Mouse (Mus musculus) adrenal gland, postnatal 25 days (tissue): ENCODE measurements at regions not wholly inside any gene's neighbourhood (a gene's known extent, or its start where the extent isn't known, plus 50 kb on each side); places are given as distances from the start of the nearest gene placed in this dataset.

Experiments used
- DNase-seq: peaks from one replicate; pipeline ENCODE4 v3.0.0; 2021; ENCODE audit warnings: mixed read lengths

GRCm38 (mm10) chr8:49396519-49396918 is 552.8 kb upstream of the Tenm3 start:
- no peak for DNase-seq

- DNase-seq = no peak
Measured at GRCm38 (mm10) chr8:49395029-49395428, 551.3 kb upstream of the Tenm3 start.

- no peak for DNase-seq
Measured at GRCm38 (mm10) chr8:49389525-49389924, 545.8 kb upstream of the Tenm3 start.

- no peak for DNase-seq
Measured at GRCm38 (mm10) chr8:49387587-49387986, 543.8 kb upstream of the Tenm3 start.

GRCm38 (mm10) chr8:49372686-49373085 is 528.9 kb upstream of the Tenm3 start:
- DNase-seq = no peak

GRCm38 (mm10) chr8:49362682-49363081 is 518.9 kb upstream of the Tenm3 start:
- DNase-seq = no peak

- no peak for DNase-seq
Measured at GRCm38 (mm10) chr8:49361443-49361842, 517.7 kb upstream of the Tenm3 start.

- no peak for DNase-seq
Measured at GRCm38 (mm10) chr8:49360121-49360520, 516.4 kb upstream of the Tenm3 start.

- no peak for DNase-seq
Measured at GRCm38 (mm10) chr8:49359671-49360070, 515.9 kb upstream of the Tenm3 start.

GRCm38 (mm10) chr8:49348602-49349001 is 504.9 kb upstream of the Tenm3 start:
- no peak for DNase-seq

- no peak for DNase-seq
Measured at GRCm38 (mm10) chr8:49338716-49339115, 495.0 kb upstream of the Tenm3 start.

GRCm38 (mm10) chr8:49326980-49327379 is 483.2 kb upstream of the Tenm3 start:
- DNase-seq = no peak

- DNase-seq = no peak
Measured at GRCm38 (mm10) chr8:49321404-49321803, 477.7 kb upstream of the Tenm3 start.

- no peak for DNase-seq
Measured at GRCm38 (mm10) chr8:49313483-49314278, 469.9 kb upstream of the Tenm3 start.

- no peak for DNase-seq
Measured at GRCm38 (mm10) chr8:49312816-49313215, 469.1 kb upstream of the Tenm3 start.

GRCm38 (mm10) chr8:49282401-49282800 is 438.6 kb upstream of the Tenm3 start:
- no peak for DNase-seq

- no peak for DNase-seq
Measured at GRCm38 (mm10) chr8:49281254-49281653, 437.5 kb upstream of the Tenm3 start.

GRCm38 (mm10) chr8:49274031-49274430 is 430.3 kb upstream of the Tenm3 start:
- no peak for DNase-seq

- no peak for DNase-seq
Measured at GRCm38 (mm10) chr8:49273109-49273508, 429.4 kb upstream of the Tenm3 start.

- no peak for DNase-seq
Measured at GRCm38 (mm10) chr8:49263416-49263815, 419.7 kb upstream of the Tenm3 start.

- DNase-seq = no peak
Measured at GRCm38 (mm10) chr8:49262797-49263196, 419.0 kb upstream of the Tenm3 start.

GRCm38 (mm10) chr8:49255954-49256353 is 412.2 kb upstream of the Tenm3 start:
- DNase-seq = no peak

- no peak for DNase-seq
Measured at GRCm38 (mm10) chr8:49254311-49254828, 410.6 kb upstream of the Tenm3 start.

GRCm38 (mm10) chr8:49243002-49243401 is 399.3 kb upstream of the Tenm3 start:
- DNase-seq = no peak

GRCm38 (mm10) chr8:49236822-49237071 is 393.0 kb upstream of the Tenm3 start:
- DNase-seq = no peak
